Mouse (Mus musculus) C2C12 (cell line): ENCODE results near the gene Rsph6a.

Experiments
- CEBPB ChIP-seq: IDR thresholded peaks from one replicate; pipeline ENCODE4 v1.6.1; 2011; ENCODE audit warnings: low read depth, mild to moderate bottlenecking, control low read depth, moderate library complexity
- CTCF ChIP-seq: IDR thresholded peaks from one replicate; pipeline ENCODE4 v1.5.1; 2011; ENCODE audit not compliant: control insufficient read depth, insufficient read depth, insufficient read length
- MAX ChIP-seq: IDR thresholded peaks from one replicate; pipeline ENCODE4 v1.6.1; 2011; ENCODE audit warnings: mild to moderate bottlenecking, control low read depth
- MYOD1 ChIP-seq: IDR thresholded peaks from one replicate; pipeline ENCODE4 v1.6.1; 2011; ENCODE audit warnings: low read depth; ENCODE audit not compliant: control insufficient read depth, insufficient read length
- USF1 ChIP-seq: IDR thresholded peaks from one replicate; pipeline ENCODE4 v1.6.1; 2011; ENCODE audit warnings: low read depth, mild to moderate bottlenecking, control low read depth, moderate library complexity

DNA sequence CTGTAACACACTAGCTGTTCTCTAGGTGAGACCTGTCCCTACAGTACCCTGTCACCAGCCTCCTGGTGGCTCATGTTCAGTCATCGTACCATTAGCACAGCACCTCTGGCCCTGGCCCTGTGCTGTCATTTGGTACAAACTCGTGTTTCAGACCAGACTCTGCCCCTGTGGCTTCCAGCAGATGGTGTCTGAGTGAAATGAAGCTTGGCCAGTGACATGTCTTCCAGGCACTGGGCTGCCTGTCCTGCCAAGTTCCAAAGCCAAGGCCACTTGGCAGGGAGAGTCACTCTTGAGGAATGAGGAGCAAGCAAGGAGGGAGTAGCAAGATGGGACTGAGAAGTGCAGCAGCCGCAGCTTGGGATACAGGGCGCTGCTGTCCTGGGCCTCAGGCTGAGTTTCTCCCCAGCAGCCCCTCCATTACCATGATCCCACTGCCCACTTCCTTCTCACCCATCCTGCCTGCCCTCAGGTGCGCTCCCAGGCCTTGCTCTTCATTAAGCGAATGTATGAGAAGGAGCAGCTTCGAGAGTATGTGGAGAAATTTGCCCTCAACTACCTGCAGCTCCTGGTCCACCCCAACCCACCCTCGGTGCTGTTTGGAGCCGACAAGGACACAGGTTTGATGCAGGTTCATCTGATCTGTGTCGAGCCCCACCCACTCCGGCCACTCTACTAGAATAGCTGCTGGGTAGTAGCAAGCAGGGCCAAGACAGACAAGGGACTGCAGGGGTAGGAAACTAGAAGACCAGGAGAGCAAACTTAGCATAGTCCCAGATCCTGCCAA lies 8.0 kb upstream of the Rsph6a start:
- no peak for TF ChIP-seq CTCF
- no peak for TF ChIP-seq USF1
- no peak for TF ChIP-seq MAX
- TF ChIP-seq MYOD1: no peak
- no peak for TF ChIP-seq CEBPB
